ENCODE assay signal across 8 mouse cellular contexts in the genomic region with DNA sequence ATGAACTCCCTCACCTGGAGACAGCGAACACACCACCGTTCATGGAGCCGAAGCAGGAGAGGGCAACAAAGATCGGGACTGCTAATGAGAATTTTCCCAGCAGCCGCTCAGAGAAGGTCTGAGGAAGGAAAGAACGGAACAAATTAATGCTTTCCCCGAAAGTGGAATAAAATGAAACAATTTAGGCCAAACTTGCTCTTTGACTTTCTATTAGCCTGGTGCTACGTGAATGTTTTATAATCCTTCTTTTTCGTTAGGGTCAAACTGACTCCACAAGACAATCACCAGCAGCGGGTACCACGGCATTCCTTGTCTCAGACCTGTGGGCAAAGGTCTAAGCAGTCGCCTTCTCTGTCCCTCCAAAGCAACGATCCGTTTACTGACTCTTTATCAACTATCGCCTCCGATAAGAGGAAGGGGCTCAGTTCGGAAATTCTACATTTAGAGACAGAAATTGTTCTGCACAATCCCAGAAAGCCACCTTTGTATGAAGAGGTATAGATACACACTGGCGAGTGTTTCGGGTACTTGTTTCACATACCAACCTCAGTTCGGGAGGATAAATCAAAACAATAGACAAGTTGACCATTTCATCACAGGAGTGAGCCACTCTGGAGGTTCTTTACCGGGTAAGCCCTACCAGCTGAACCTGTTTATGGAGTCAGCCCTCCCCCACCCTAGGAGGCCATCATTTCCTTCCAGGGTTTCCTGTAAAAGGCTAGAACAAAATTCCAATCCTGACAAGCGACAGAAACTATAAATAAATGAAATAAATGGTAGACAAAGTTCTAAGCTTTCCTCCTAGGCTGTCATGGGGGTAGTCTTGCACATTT.
DNase-seq lines count a peak whose midpoint lies in the region; ATAC-seq and TF ChIP-seq lines count a peak whose summit lies in the region.

No protein-coding gene starts in this region.

- no peak overlapping the region for H3K9ac ChIP-seq in embryonic facial prominence, embryonic 15.5 days
- peak overlapping the region; percentile 32 for H3K9ac ChIP-seq in lung, embryonic 14.5 days

- H3K36me3 ChIP-seq in embryonic facial prominence, embryonic 15.5 days, result no peaks in the 10 kb centered on the region
- no peaks in the 10 kb centered on the region for H3K36me3 ChIP-seq in lung, embryonic 14.5 days (ENCODE audit: insufficient read depth)

- H3K27ac ChIP-seq in embryonic facial prominence, embryonic 15.5 days (replicated peaks), result no peak overlapping the region; the same call in 1 of the 2 replicates
- peak overlapping the region; percentile 21; the same call in 1 of the 2 replicates for H3K27ac ChIP-seq in lung, embryonic 14.5 days (ENCODE audit: low read depth)

- no peaks in the 10 kb centered on the region for H3K9me3 ChIP-seq in embryonic facial prominence, embryonic 15.5 days (replicated peaks)
- H3K9me3 ChIP-seq in lung, embryonic 14.5 days (ENCODE audit: low read depth, low read length), result no peaks in the 10 kb centered on the region

- DNase-seq in frontal cortex, postnatal 36 days (ENCODE audit: low spot score in 2 of 2), result no peak
- peak; percentile 35 for DNase-seq in hindlimb bud, embryonic 11.5 days (ENCODE audit: extremely low spot score, low read depth, low spot score)
- peak; percentile 22 for DNase-seq in lung, embryonic 14.5 days
- DNase-seq in retina, embryonic 14.5 days (ENCODE audit: low spot score), result peak; percentile 65
- DNase-seq in thymus, postnatal 36 days, result no peak
- no peak for DNase-seq in layer of hippocampus, adult 18-20 months (ENCODE audit: low spot score in 2 of 2)

- peaks cover 11% of the 10 kb centered on the region for H3K4me1 ChIP-seq in embryonic facial prominence, embryonic 15.5 days
- no peaks in the 10 kb centered on the region for H3K4me1 ChIP-seq in lung, embryonic 14.5 days (ENCODE audit: insufficient read depth)

- TF ChIP-seq CTCF in lung, embryonic 14.5 days (IDR thresholded peaks at IDR 0.05; ENCODE audit: low read depth), result no peak

- WGBS in embryonic facial prominence, embryonic 15.5 days, result 23% methylated on average over 22 of the region's 22 CpGs
- 18% methylated on average over 22 of the region's 22 CpGs for WGBS in lung, embryonic 14.5 days

- H3K4me3 ChIP-seq in embryonic facial prominence, embryonic 15.5 days (replicated peaks), result peak overlapping the region; percentile 45
- peak overlapping the region; percentile 40 for H3K4me3 ChIP-seq in lung, embryonic 14.5 days (ENCODE audit: low read depth, low read length)

- no peaks in the 10 kb centered on the region for H3K27me3 ChIP-seq in embryonic facial prominence, embryonic 15.5 days
- H3K27me3 ChIP-seq in lung, embryonic 14.5 days (ENCODE audit: insufficient read depth, low read length), result no peaks in the 10 kb centered on the region

- H3K4me2 ChIP-seq in embryonic facial prominence, embryonic 15.5 days (replicated peaks), result peak overlapping the region; percentile 47
- H3K4me2 ChIP-seq in lung, embryonic 14.5 days, result peak overlapping the region; percentile 67

- peak; percentile 64 for ATAC-seq in frontal cortex, adult (ENCODE audit: low TSS enrichment)
- ATAC-seq in embryonic facial prominence, embryonic 15.5 days (ENCODE audit: insufficient number of reproducible peaks, low FRiP score, low TSS enrichment, low read depth), result no peak
- ATAC-seq in lung, embryonic 14.5 days (ENCODE audit: insufficient read depth), result peak; percentile 60; the same call in 1 of the 2 replicates

Comparison
In these comparisons a context has a peak if more than half of its experiments do, and no peak if none do; other contexts are left out.
1. DNase-seq: peak in hindlimb bud, embryonic 11.5 days (single experiment), lung, embryonic 14.5 days (single experiment) and retina, embryonic 14.5 days (single experiment); none in frontal cortex, postnatal 36 days (0 of 2), thymus, postnatal 36 days (0 of 2) and layer of hippocampus, adult 18-20 months (0 of 2).